Mouse (Mus musculus) intestine, embryonic 14.5 days (tissue): ENCODE measurements around the gene Slpi. TPM values are rescaled to one million over a fixed set of nuclear protein-coding genes. Genes with fewer than 3 reads are reported as not detected.
A peak's percentile ranks its signal among the peaks of the same experiment; 100 is the strongest.
"Not testable (repeated sequence)": the region's sequence is repeated elsewhere in the genome, so short reads cannot be mapped to it uniquely, and the experiment has no call there.

Source experiments
- ATAC-seq: fragments of 200-750 bp; cut with Nextera tagmentation; replicated peaks from 2 replicates; pipeline ENCODE4 v1.8.0; 2017; ENCODE audit warnings: low read depth, moderate number of reproducible peaks, moderate TSS enrichment, moderate library complexity; ENCODE audit not compliant: low FRiP score, low TSS enrichment
- DNase-seq: peaks from one replicate; pipeline ENCODE4 v3.0.0-alpha.2; 2018; ENCODE audit warnings: low spot score
- H3K27ac ChIP-seq: fragments of 300-500 bp; sonication (generic); 2 replicates; pipeline ENCODE4 v1.5.1; 2014; ENCODE audit warnings: low read depth, mild to moderate bottlenecking, control low read depth
- H3K27me3 ChIP-seq: fragments of 300-500 bp; sonication (generic); replicated peaks from 2 replicates; pipeline ENCODE4 v1.6.1; 2014; ENCODE audit warnings: low read length, control low read depth; ENCODE audit not compliant: control insufficient read depth, insufficient read depth
- H3K36me3 ChIP-seq: fragments of 300-500 bp; sonication (generic); 2 replicates; pipeline ENCODE4 v1.6.1; 2014; ENCODE audit warnings: low read length, control low read depth; ENCODE audit not compliant: control insufficient read depth, insufficient read depth
- H3K4me1 ChIP-seq: fragments of 300-500 bp; sonication (generic); replicated peaks from 2 replicates; pipeline ENCODE4 v1.6.1; 2014; ENCODE audit warnings: low read length, control low read depth, mixed read lengths; ENCODE audit not compliant: control insufficient read depth, insufficient read depth
- H3K4me2 ChIP-seq: fragments of 300-500 bp; sonication (generic); 2 replicates; pipeline ENCODE4 v1.6.1; 2014; ENCODE audit warnings: low read length
- H3K4me3 ChIP-seq: fragments of 300-500 bp; sonication (generic); 2 replicates; pipeline ENCODE4 v1.5.1; 2014; ENCODE audit warnings: low read depth, low read length, control low read depth, mixed read lengths
- H3K9ac ChIP-seq: fragments of 300-500 bp; sonication (generic); 2 replicates; pipeline ENCODE4 v1.6.1; 2014; ENCODE audit warnings: mild to moderate bottlenecking, low read length
- H3K9me3 ChIP-seq: fragments of 300-500 bp; sonication (generic); 2 replicates; pipeline ENCODE4 v1.6.1; 2016; ENCODE audit warnings: low read length, control low read depth; ENCODE audit not compliant: control insufficient read depth
- WGBS: fragments of 180-500 bp; shearing (Covaris S2); extraction: QIAGEN DNeasy Blood & Tissue Kit; methylation state at CpG from one replicate; pipeline ENCODE4 v1.1.7; 2014; 5-methylcytosine and 5-hydroxymethylcytosine counted together
- polyA plus RNA-seq: library from polyadenylated mRNA; unstranded; fragments of >200 nt; fragmentation: Nextera tagmentation; extraction: Ambion mirVana; gene quantifications from 2 replicates; pipeline ENCODE4 v1.2.1, GENCODE M21; 2014

Gene Slpi
- polyA plus RNA-seq, 1 experiment from 2014 or later, result 0.32 TPM

- 0 out of 2 replicates have a peak, but pooled peaks cover 3% of the 10 kb centered on the region for H3K27me3 ChIP-seq
- ATAC-seq (no peak), DNase-seq (no peak)
- WGBS, result 82% methylated on average over 5 of the region's 5 CpGs
- no peak overlapping the region for H3K27ac ChIP-seq
- no peak overlapping the region for H3K4me3 ChIP-seq
- no peak overlapping the region for H3K4me2 ChIP-seq
- no peaks in the 10 kb centered on the region for H3K9me3 ChIP-seq
- H3K36me3 ChIP-seq, result no peaks in the 10 kb centered on the region
- H3K9ac ChIP-seq, result no peak overlapping the region
- H3K4me1 ChIP-seq, result no peaks in the 10 kb centered on the region
These were observed 29.9 kb downstream of the Slpi start for GRCm38 (mm10) chr2:164359031-164359430.

- ATAC-seq, result no peak
- Histone ChIP-seq H3K27me3 (0 out of 2 replicates have a peak, but pooled peaks cover 3% of the 10 kb centered on the region), H3K4me2 (no peak overlapping the region)
These were observed 30.5 kb downstream of the Slpi start for GRCm38 (mm10) chr2:164358373-164358772.

GRCm38 (mm10) chr2:164356177-164356967 is 32.5 kb downstream of the Slpi start:
- DNase-seq (no peak), ATAC-seq (no peak)
- Histone ChIP-seq H3K27me3 (0 out of 2 replicates have a peak, but pooled peaks cover 3% of the 10 kb centered on the region), H3K4me3 (no peak overlapping the region), H3K36me3 (no peaks in the 10 kb centered on the region), H3K4me2 (no peak overlapping the region), H3K9ac (no peak overlapping the region), H3K27ac (no peak overlapping the region), H3K9me3 (no peaks in the 10 kb centered on the region), H3K4me1 (no peaks in the 10 kb centered on the region)
- WGBS, result 73% methylated on average over 11 of the region's 11 CpGs

More at GRCm38 (mm10) chr2:164358373-164358772, 30.5 kb downstream of the Slpi start:
- Histone ChIP-seq H3K4me1 (no peaks in the 10 kb centered on the region), H3K9ac (no peak overlapping the region), H3K4me3 (no peak overlapping the region), H3K36me3 (no peaks in the 10 kb centered on the region), H3K9me3 (no peaks in the 10 kb centered on the region), H3K27ac (no peak overlapping the region)
- DNase-seq, result no peak
- WGBS, result 82% methylated on average over 3 of the region's 3 CpGs

- Histone ChIP-seq H3K27ac (no peak overlapping the region), H3K4me2 (no peak overlapping the region), H3K9me3 (no peaks in the 10 kb centered on the region), H3K4me1 (no peaks in the 10 kb centered on the region), H3K9ac (no peak overlapping the region), H3K4me3 (no peak overlapping the region), H3K27me3 (no peaks in the 10 kb centered on the region), H3K36me3 (no peaks in the 10 kb centered on the region)
- DNase-seq, result no peak
- 90% methylated on average over 11 of the region's 11 CpGs for WGBS
- no peak for ATAC-seq
These were observed 35.5 kb downstream of the Slpi start for GRCm38 (mm10) chr2:164353356-164353755.

GRCm38 (mm10) chr2:164352697-164353096 is 36.2 kb downstream of the Slpi start:
- H3K9ac ChIP-seq, result no peak overlapping the region
- no peaks in the 10 kb centered on the region for H3K27me3 ChIP-seq
- H3K4me1 ChIP-seq, result no peaks in the 10 kb centered on the region
- DNase-seq (no peak), ATAC-seq (no peak)
- H3K4me2 ChIP-seq, result no peak overlapping the region
- WGBS, result 84% methylated on average over 3 of the region's 3 CpGs
- H3K27ac ChIP-seq, result no peak overlapping the region
- H3K4me3 ChIP-seq, result no peak overlapping the region
- H3K9me3 ChIP-seq, result no peaks in the 10 kb centered on the region
- no peaks in the 10 kb centered on the region for H3K36me3 ChIP-seq

- Histone ChIP-seq H3K4me1 (no peaks in the 10 kb centered on the region), H3K9ac (no peak overlapping the region), H3K27me3 (no peaks in the 10 kb centered on the region), H3K4me3 (no peak overlapping the region), H3K27ac (no peak overlapping the region), H3K36me3 (no peaks in the 10 kb centered on the region), H3K4me2 (no peak overlapping the region), H3K9me3 (no peaks in the 10 kb centered on the region)
- DNase-seq (peak; percentile 64), ATAC-seq (no peak)
- 92% methylated on average over 3 of the region's 3 CpGs for WGBS
These were observed 39.9 kb downstream of the Slpi start for GRCm38 (mm10) chr2:164348980-164349379.

- not testable (repeated sequence) for H3K4me3 ChIP-seq, H3K9me3 ChIP-seq, H3K27me3 ChIP-seq, DNase-seq, H3K27ac ChIP-seq, H3K4me2 ChIP-seq, ATAC-seq, H3K4me1 ChIP-seq, H3K9ac ChIP-seq, H3K36me3 ChIP-seq
These were observed 41.2 kb downstream of the Slpi start for GRCm38 (mm10) chr2:164347697-164348096.

GRCm38 (mm10) chr2:164343732-164344131 is 45.2 kb downstream of the Slpi start:
- DNase-seq, H3K36me3 ChIP-seq, H3K4me1 ChIP-seq, ATAC-seq, H3K9ac ChIP-seq, H3K9me3 ChIP-seq, H3K27me3 ChIP-seq, H3K27ac ChIP-seq, H3K4me3 ChIP-seq, H3K4me2 ChIP-seq: not testable (repeated sequence)
- 88% methylated on average over 1 of the region's 1 CpGs for WGBS

GRCm38 (mm10) chr2:164332440-164332839 is 56.5 kb downstream of the Slpi start, which contains the start of gene Svs5:
Svs5 (plus strand) TSS chr2:164332740.
- not testable (repeated sequence) for H3K4me1 ChIP-seq, DNase-seq, H3K27me3 ChIP-seq, H3K36me3 ChIP-seq, H3K4me2 ChIP-seq, H3K27ac ChIP-seq, H3K9me3 ChIP-seq, ATAC-seq, H3K4me3 ChIP-seq, H3K9ac ChIP-seq
- WGBS, result 69% methylated on average over 3 of the region's 3 CpGs
